Mouse (Mus musculus): Measurements from ENCODE around the gene Rnf44.

Rnf44 gene

GRCm38 (mm10) chr13:54686139-54687053 lies 7.3 kb downstream of the Rnf44 start:
- DNase-seq (ENCODE audit: low spot score): no peak

DNA sequence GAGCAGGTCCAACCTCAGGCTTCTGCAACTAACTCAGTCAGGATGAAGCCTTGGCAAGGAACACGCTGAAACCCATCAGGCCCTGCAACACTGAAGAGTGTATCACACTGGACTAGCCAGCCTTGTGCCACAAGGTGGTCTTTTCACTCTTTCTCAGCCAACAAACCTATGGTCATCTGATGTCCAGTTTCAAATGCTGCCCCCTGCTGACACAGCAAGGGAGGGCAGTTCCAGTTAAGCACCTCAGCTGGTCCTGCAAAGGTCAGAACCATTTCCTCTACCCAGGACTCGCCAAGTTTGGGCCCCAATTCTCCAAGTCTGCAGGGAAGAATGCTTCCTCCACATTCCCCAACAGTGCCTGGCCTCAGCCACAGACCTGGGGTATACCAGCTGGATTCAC lies 8.5 kb downstream of the Rnf44 start:
- DNase-seq (ENCODE audit: low spot score): no peak

- no peak for DNase-seq (ENCODE audit: low spot score)
These were observed 9.4 kb downstream of the Rnf44 start for GRCm38 (mm10) chr13:54684140-54684896.

DNA sequence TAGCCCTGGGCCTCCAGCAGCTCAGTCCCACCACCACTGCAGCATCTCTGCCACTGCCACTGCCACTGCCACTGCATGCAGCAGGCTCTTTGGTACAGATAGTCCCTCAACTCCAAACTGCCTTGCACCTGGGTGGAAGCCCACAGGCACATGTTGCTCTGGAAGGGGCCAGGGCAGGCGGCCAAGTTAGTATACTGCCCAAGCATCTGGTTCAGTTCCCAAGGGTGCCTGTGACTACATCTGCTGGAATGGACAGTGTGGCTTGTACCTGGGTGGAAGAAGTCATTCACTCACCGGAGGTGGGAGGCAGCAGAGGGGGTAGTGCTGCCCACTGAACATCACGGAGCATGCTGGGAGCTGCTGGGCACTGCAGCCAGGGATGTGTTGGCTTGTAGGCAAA lies 10.4 kb downstream of the Rnf44 start:
- no peak for DNase-seq (ENCODE audit: low spot score)

DNA sequence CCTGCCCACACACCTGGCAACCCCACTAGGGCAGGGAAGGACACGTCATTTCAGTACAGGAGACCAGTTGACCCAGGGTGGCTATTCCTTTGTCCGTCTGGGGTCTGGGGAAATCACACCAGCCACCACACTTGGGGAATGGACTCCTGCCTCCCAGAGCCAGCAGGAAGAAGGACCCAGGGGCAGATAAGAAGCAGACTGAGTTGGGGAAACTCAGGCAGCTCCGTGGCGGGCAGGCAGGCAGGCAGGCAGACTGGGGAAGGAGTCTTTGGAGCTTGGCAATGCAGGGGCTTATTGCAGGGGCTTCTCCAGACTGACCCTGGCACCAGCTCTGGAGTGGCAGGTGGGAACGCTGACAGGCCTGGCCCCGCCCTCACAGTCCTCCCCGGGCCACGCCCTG lies 12.4 kb downstream of the Rnf44 start:
- no peak for DNase-seq (ENCODE audit: low spot score)

- no peak for DNase-seq (ENCODE audit: low spot score)
These were observed 13.4 kb downstream of the Rnf44 start for GRCm38 (mm10) chr13:54680184-54680853.

DNA sequence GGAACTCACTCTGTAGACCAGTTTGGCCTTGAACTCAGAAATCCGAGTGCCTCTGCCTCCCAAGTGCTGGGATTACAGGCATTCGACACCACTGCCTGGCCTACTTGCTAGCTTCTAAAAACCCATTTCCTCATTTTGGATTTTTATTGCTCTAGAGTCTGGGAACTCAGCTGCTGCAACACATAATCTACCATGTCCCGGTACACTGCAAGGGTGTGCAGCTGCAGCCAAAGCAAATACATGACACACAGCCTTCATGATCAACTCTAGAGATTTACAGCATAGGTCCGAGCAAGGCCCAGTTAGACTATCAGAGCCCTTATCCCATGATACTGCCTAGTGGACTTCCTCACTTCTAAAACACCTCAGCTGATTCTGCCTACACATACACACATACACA lies 15.4 kb downstream of the Rnf44 start:
- DNase-seq (ENCODE audit: low spot score): no peak

DNA sequence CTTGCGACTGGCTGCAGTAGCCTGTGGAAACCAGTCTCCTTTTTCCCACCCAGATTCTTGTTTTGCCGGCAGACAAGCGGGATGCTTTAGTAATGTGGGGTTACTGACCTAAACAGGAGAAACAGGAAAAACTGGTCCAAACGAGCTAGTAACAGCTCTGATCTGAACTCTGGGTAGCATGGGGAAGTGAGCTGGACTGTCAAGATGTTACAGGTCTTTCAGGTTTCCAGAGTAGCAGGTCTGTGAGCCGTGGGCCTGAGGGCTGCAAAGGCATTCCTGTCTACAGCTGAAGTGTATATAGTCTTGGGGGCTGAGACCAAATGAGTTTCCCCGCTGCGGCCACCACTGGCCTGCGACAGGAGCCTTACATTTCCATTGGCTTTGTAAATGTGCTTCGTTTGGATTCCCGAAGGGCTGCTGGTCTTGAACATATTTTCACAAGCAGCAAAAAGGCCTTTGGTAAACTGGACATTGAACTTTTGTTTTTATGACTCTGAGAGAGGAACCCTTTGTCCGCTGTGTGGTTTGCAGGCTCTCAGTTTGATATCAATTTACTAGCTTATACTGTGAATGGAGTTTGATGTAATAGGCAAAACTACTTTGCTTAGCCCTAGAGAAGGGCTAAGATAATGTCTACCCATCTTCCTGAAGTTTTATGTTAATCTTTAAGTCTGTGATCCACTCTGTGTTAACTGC lies 17.7 kb downstream of the Rnf44 start:
- DNase-seq (ENCODE audit: low spot score): no peak

GRCm38 (mm10) chr13:54670491-54670890 lies 23.2 kb downstream of the Rnf44 start:
- no peak for DNase-seq (ENCODE audit: low spot score)

DNA sequence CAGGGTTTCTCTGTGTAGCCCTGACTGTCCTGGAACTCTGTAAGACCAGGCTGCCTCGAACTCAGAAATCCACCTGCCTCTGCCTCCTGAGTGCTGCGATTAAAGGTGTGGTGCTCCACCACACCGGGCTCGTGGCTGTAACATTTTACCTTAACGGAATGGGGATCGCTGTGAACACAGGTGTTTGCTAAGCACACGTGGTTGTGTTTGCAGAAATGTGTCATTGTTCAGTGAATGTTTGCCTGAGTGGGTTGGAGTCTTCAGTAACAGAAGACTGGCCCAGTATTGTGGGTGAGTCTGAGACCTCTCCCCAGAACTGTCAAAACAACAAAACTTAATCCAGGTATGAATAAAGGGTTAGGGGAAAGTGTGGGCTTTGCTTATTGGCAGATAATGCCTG lies 28.6 kb downstream of the Rnf44 start:
- no peak for DNase-seq (ENCODE audit: low spot score)

DNA sequence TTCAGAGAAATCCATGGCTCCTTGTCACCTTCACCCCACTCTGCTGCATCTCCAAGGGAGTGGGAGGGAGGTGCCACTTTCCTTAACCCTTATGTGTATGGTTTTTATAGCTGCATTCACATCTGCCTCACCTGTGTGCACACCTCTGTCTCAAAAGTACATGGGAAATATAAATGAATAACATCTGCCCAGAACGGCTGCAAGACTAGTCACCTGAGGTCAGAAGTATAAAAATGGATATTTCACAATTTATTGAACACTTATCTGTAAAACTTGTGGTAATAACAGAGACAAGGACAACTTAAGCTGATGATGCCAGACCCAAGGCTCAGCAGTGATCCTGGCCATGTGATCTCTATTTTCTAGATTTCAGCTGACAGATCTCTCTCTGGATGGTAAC lies 29.2 kb downstream of the Rnf44 start:
- no peak for DNase-seq (ENCODE audit: low spot score)

DNA sequence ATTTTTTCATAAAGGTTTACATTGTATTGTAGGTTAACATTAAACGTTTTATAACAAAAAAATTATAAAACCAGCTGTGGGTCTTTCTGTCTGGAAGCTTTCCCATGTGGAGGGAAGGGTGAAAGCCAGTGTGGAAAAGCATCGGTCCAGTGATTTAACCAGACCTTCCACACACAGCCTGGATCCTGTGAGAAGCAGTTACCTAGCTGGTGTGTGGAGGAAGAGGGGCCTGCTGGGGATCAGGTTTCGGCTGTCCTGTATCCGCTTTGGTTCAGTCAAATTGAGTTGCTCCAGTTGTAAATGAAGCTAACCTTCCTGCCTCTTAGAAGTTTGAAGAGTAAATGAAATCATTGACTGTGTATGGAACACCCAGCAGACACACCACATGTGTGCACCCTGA lies 29.7 kb downstream of the Rnf44 start:
- no peak for DNase-seq (ENCODE audit: low spot score)

DNA sequence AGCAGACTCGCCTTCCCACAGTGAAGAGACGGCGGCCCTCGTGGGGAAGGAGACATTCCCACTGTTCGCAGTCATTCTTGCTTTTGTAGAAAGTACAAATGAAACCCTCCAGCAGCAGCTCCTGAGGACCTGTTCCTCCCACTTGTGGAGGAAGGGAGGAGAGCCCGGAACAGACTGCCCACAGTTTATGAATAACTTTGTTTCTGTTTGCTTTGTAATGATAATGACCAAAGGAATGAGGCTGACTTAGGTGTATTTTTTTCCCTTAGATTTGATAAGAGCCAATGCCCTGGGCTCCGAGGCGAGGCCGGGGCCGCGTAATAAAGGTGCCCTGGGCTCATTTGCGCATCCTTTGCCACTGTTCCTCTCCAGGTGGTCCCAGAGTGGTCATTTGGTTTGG lies 32.3 kb downstream of the Rnf44 start:
- no peak for DNase-seq (ENCODE audit: low spot score)

- DNase-seq (ENCODE audit: low spot score): no peak
These were observed 32.8 kb downstream of the Rnf44 start for GRCm38 (mm10) chr13:54660877-54661276.

- no peak for DNase-seq (ENCODE audit: low spot score)
These were observed 43.2 kb downstream of the Rnf44 start for GRCm38 (mm10) chr13:54650461-54650860.

DNA sequence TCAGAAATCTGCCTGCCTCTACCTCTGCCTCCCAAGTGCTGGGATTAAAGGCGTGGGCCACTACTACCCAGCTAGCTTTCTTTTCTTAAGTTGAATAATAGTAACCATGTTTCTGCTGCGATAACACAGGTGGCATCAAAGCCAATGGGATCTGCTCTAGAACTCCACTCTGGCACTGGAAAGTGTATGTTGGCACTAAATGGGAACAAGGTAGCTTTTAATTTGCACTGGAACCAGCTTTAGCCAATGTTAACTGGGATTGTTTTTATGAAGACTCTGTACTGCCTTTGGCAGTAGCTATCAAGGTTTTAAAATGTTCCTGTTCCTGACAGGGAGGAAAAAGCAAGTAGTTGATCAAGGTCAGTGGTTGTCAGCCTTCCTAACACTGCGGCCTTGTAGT lies 58.7 kb downstream of the Rnf44 start:
- DNase-seq (ENCODE audit: low spot score): no peak

DNA sequence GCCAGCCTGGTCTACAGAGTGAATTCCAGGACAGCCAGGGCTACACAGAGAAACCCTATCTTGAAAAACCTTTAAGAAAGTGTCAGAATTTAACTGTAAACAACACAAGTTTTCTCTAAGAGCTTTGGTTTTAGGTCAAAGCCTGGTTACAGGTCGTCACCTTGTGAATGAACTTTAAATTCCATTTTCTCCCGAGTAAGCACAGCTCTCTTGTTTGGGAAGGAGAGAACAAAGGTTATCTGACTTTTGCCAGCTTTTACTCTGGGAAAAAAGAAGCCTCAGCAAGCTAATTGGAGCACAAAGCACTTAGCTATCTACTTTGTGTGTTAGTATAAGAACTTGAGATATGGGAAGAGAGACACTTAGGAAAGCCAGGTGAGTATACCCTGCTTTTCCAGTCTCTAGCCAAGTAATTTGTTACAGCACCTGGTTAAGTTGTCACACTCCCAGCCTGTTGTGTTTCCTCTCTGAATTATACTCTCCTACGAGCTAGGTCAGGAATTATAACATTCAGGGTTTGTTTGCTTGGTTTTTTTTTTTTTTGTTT lies 60.9 kb downstream of the Rnf44 start:
- no peak for DNase-seq (ENCODE audit: low spot score)

Data from layer of hippocampus, adult 11-12 months (tissue).